Mouse (Mus musculus): ENCODE measurements around the gene Tmem141. TPM values are rescaled to one million over a fixed set of nuclear protein-coding genes. Genes with fewer than 3 reads are reported as not detected.

The Tmem141 gene
- total and polyA plus RNA-seq, 3 experiments: not detected

DNA sequence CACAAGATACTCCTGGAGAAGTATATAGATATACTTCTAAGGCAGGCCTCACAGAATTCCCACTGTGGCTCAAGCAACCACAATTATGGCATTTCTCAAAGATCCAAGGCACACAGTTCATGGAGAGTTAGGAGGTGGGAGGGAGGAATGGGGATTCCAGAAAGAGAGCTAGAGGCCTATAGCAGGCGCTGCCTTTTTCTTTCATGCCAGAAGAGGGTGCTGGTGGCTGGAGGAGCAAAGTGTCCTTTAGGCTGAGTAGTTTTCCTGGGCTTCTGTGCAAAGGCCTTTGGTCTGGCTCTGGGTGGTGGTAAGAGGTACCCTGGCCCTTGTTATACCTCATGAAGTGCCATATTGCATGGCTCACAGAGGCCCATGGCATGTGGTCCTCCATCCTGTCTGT lies 12.2 kb upstream of the Tmem141 start:
- no peaks in the 10 kb centered on the region for H3K9me3 ChIP-seq (replicated peaks)
- H3K36me3 ChIP-seq (replicated peaks): no peaks in the 10 kb centered on the region
- H3K27me3 ChIP-seq (ENCODE audit: insufficient read depth, low read length): peaks cover 8% of the 10 kb centered on the region; the same call in 1 of the 2 replicates
- H3K4me1 ChIP-seq (ENCODE audit: insufficient read depth, low read depth, low read length): no peaks in the 10 kb centered on the region
- ATAC-seq (ENCODE audit: extremely low read depth, insufficient number of reproducible peaks, low FRiP score, poor library complexity, severe bottlenecking) (no peak), DNase-seq (ENCODE audit: low spot score) (no peak)
- no peak overlapping the region for H3K4me3 ChIP-seq (ENCODE audit: low read depth, low read length)
- TF ChIP-seq CTCF (IDR thresholded peaks at IDR 0.05; ENCODE audit: low read depth, low read length): no peak
- no peak for TF ChIP-seq TAL1 (conservative IDR thresholded peaks at IDR 0.05; ENCODE audit: low read depth, low read length)
- TF ChIP-seq POLR2AphosphoS5 (IDR thresholded peaks at IDR 0.05; ENCODE audit: insufficient replicate concordance, low read depth, low read length): no peak
- no peak for TF ChIP-seq GATA2 (IDR thresholded peaks at IDR 0.05; ENCODE audit: borderline replicate concordance, low read depth, low read length)
- no peak for TF ChIP-seq GATA1 (IDR thresholded peaks at IDR 0.05; ENCODE audit: borderline replicate concordance, low read length)

DNA sequence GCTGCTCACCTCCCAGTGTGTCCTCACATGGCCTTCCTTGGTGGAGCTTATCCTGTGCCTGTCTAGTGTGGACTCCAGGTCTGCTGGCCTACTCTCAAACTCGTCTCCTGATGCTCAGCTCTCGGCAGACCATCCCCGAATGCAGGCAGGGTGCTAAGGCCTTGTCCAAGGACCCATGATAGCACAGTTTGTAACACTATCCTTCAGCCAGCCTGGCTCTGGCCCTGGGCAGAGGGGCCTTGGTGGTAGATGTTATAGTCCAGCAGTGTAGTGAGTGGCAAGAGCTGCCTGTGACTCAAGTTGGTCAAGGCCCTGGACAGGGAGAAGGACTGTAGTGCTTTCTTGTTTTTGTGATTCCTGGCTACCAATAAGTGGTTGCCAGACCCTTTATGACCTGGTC lies 11.8 kb upstream of the Tmem141 start:
- Histone ChIP-seq H3K9me3 (replicated peaks) (no peaks in the 10 kb centered on the region), H3K27me3 (ENCODE audit: insufficient read depth, low read length) (peaks cover 11% of the 10 kb centered on the region; the same call in 1 of the 2 replicates), H3K4me3 (ENCODE audit: low read depth, low read length) (no peak overlapping the region), H3K36me3 (replicated peaks) (no peaks in the 10 kb centered on the region), H3K4me1 (ENCODE audit: insufficient read depth, low read depth, low read length) (no peaks in the 10 kb centered on the region)
- DNase-seq (ENCODE audit: low spot score): no peak
- no peak for TF ChIP-seq POLR2AphosphoS5 (IDR thresholded peaks at IDR 0.05; ENCODE audit: insufficient replicate concordance, low read depth, low read length)
- TF ChIP-seq TAL1 (conservative IDR thresholded peaks at IDR 0.05; ENCODE audit: low read depth, low read length): no peak
- TF ChIP-seq GATA2 (IDR thresholded peaks at IDR 0.05; ENCODE audit: borderline replicate concordance, low read depth, low read length): no peak
- no peak for TF ChIP-seq CTCF (IDR thresholded peaks at IDR 0.05; ENCODE audit: low read depth, low read length)
- TF ChIP-seq GATA1 (IDR thresholded peaks at IDR 0.05; ENCODE audit: borderline replicate concordance, low read length): no peak
- no peak for ATAC-seq (ENCODE audit: extremely low read depth, insufficient number of reproducible peaks, low FRiP score, poor library complexity, severe bottlenecking)

DNA sequence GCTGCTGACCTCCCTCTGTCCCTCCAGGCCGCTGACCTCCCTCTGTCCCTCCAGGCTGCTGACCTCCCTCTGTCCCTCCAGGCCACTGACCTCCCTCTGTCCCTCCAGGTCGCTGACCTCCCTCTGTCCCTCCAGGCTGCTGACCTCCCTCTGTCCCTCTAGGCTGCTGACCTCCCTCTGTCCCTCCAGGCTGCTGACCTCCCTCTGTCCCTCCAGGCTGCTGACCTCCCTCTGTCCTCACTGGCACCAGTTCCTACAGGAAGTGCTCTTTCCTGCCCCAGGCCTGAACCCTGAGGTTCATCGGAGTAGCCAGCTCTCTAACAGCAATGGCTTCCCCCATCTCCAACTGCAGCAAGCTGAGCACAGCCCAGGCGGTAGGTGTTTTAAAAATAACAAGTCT lies 6.9 kb upstream of the Tmem141 start:
- Histone ChIP-seq H3K4me3 (ENCODE audit: low read depth, low read length) (no peak overlapping the region), H3K27me3 (ENCODE audit: insufficient read depth, low read length) (peaks cover 44% of the 10 kb centered on the region), H3K9me3 (replicated peaks) (no peaks in the 10 kb centered on the region), H3K4me1 (ENCODE audit: insufficient read depth, low read depth, low read length) (no peaks in the 10 kb centered on the region), H3K36me3 (replicated peaks) (no peaks in the 10 kb centered on the region)
- ATAC-seq (ENCODE audit: extremely low read depth, insufficient number of reproducible peaks, low FRiP score, poor library complexity, severe bottlenecking) (no peak), DNase-seq (ENCODE audit: low spot score) (no peak)
- TF ChIP-seq TAL1 (conservative IDR thresholded peaks at IDR 0.05; ENCODE audit: low read depth, low read length) (no peak), POLR2AphosphoS5 (IDR thresholded peaks at IDR 0.05; ENCODE audit: insufficient replicate concordance, low read depth, low read length) (no peak), GATA2 (IDR thresholded peaks at IDR 0.05; ENCODE audit: borderline replicate concordance, low read depth, low read length) (no peak), GATA1 (IDR thresholded peaks at IDR 0.05; ENCODE audit: borderline replicate concordance, low read length) (no peak), CTCF (IDR thresholded peaks at IDR 0.05; ENCODE audit: low read depth, low read length) (no peak)

DNA sequence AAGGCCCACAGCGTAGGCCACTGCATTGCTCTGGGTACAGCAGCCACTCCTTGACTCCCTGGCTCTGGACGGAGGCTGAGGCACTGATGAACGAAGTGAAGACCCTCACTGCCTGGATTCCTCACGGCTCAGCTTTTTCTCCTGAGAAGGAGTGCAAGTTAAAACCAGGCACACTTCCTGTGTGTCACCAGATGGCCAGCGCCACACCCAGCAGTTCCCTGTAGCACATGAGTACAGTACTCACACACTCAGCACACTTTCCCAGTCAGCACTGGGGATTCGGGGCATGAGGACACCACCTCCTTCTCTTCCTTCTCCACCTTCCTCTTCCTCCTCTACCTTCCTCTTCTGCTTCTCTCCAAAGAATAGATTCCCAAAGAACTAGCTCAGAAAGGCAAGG lies 6.0 kb upstream of the Tmem141 start, which contains the start of gene Fcna:
TSS of gene Fcna (minus strand) at position 220 of the 400 bp plus-strand sequence.
- H3K4me3 ChIP-seq (ENCODE audit: low read depth, low read length): no peak within 1 kb of the TSS
- ATAC-seq (ENCODE audit: extremely low read depth, insufficient number of reproducible peaks, low FRiP score, poor library complexity, severe bottlenecking) (no peak), DNase-seq (ENCODE audit: low spot score) (no peak)
- H3K9me3 ChIP-seq (replicated peaks): no peaks in the 10 kb centered on the region
- H3K36me3 ChIP-seq (replicated peaks): no peaks in the 10 kb centered on the region
- peaks cover 44% of the 10 kb centered on the region for H3K27me3 ChIP-seq (ENCODE audit: insufficient read depth, low read length)
- TF ChIP-seq TAL1 (conservative IDR thresholded peaks at IDR 0.05; ENCODE audit: low read depth, low read length): no peak
- TF ChIP-seq CTCF (IDR thresholded peaks at IDR 0.05; ENCODE audit: low read depth, low read length): no peak
- TF ChIP-seq POLR2AphosphoS5 (IDR thresholded peaks at IDR 0.05; ENCODE audit: insufficient replicate concordance, low read depth, low read length): no peak
- no peak for TF ChIP-seq GATA1 (IDR thresholded peaks at IDR 0.05; ENCODE audit: borderline replicate concordance, low read length)
- TF ChIP-seq GATA2 (IDR thresholded peaks at IDR 0.05; ENCODE audit: borderline replicate concordance, low read depth, low read length): no peak
- no peaks in the 10 kb centered on the region for H3K4me1 ChIP-seq (ENCODE audit: insufficient read depth, low read depth, low read length)

- peaks cover 49% of the 10 kb centered on the region for H3K27me3 ChIP-seq (ENCODE audit: insufficient read depth, low read length)
- no peaks in the 10 kb centered on the region for H3K9me3 ChIP-seq (replicated peaks)
- H3K4me1 ChIP-seq (ENCODE audit: insufficient read depth, low read depth, low read length): no peaks in the 10 kb centered on the region
- DNase-seq (ENCODE audit: low spot score): no peak
- no peak for TF ChIP-seq GATA1 (IDR thresholded peaks at IDR 0.05; ENCODE audit: borderline replicate concordance, low read length)
- ATAC-seq (ENCODE audit: extremely low read depth, insufficient number of reproducible peaks, low FRiP score, poor library complexity, severe bottlenecking): no peak
- no peaks in the 10 kb centered on the region for H3K36me3 ChIP-seq (replicated peaks)
- H3K4me3 ChIP-seq (ENCODE audit: low read depth, low read length): no peak overlapping the region
These were observed 4.2 kb upstream of the Tmem141 start for GRCm38 (mm10) chr2:25625986-25626385.

DNA sequence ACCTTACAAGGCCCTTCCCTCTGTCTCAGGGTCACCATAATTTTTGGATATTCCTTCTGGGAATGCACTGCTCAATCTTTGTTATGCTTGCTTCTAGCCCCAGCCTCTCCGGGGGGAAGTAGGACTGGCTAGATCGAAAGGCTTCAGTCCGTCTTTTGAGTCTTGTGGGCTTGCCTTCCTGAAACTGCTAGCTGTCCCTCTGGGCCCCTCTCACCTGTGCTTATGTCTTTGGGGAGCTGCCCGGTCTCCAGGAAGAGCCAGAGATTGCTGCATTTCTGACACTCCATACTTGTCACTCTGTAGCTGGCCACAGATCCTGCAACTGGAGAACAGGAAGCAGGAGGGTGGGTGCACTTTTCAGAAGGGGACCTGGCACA lies 965 bp downstream of the Tmem141 start:
- DNase-seq (ENCODE audit: low spot score): no peak
- peaks cover 76% of the 10 kb centered on the region for H3K27me3 ChIP-seq (ENCODE audit: insufficient read depth, low read length)

More for the DNA sequence above, 965 bp downstream of the Tmem141 start:
- H3K36me3 ChIP-seq (replicated peaks): no peaks in the 10 kb centered on the region
- H3K9me3 ChIP-seq (replicated peaks): no peaks in the 10 kb centered on the region
- peaks cover 3% of the 10 kb centered on the region; the same call in 1 of the 2 replicates for H3K4me1 ChIP-seq (ENCODE audit: insufficient read depth, low read depth, low read length)
- no peak overlapping the region for H3K4me3 ChIP-seq (ENCODE audit: low read depth, low read length)
- TF ChIP-seq GATA1 (IDR thresholded peaks at IDR 0.05; ENCODE audit: borderline replicate concordance, low read length): no peak
- no peak for TF ChIP-seq GATA2 (IDR thresholded peaks at IDR 0.05; ENCODE audit: borderline replicate concordance, low read depth, low read length)
- TF ChIP-seq CTCF (IDR thresholded peaks at IDR 0.05; ENCODE audit: low read depth, low read length): no peak
- TF ChIP-seq POLR2AphosphoS5 (IDR thresholded peaks at IDR 0.05; ENCODE audit: insufficient replicate concordance, low read depth, low read length): no peak
- no peak for TF ChIP-seq TAL1 (conservative IDR thresholded peaks at IDR 0.05; ENCODE audit: low read depth, low read length)
- no peak for ATAC-seq (ENCODE audit: extremely low read depth, insufficient number of reproducible peaks, low FRiP score, poor library complexity, severe bottlenecking)

Data from G1E (cell line).